Mouse (Mus musculus) embryonic fibroblast, embryonic 13.5 days (primary cell): ENCODE results near the gene Kctd6.

Experiments used
- CTCF ChIP-seq: IDR thresholded peaks from 2 replicates; pipeline ENCODE4 v1.5.1; 2011; ENCODE audit warnings: mild to moderate bottlenecking, control low read depth, low read length, moderate library complexity, borderline replicate concordance; ENCODE audit not compliant: insufficient read depth
- POLR2A ChIP-seq: IDR thresholded peaks from 2 replicates; pipeline ENCODE4 v1.6.1; 2011; ENCODE audit warnings: low read depth, mild to moderate bottlenecking, control low read depth, low read length, moderate library complexity

DNA sequence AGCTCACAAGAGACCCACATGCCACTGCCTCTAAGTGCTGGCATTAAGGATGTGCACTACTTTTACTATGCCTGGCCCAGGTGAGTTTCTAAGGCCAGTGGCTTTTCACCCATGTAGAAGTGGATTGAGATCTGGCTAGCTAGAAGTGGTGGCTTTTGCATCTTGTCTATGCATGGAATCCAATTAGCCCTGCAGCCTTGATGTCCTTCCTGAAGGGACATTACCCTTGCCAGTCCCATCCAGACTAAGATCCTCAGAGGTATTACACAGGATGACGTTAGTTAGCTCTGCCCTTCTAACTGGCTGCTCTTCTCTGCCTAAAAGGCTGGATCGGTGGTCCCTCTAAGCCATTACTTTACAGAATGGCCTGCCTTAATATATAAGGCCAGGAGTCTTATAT lies 944 bp upstream of the Kctd6 start:
- TF ChIP-seq CTCF, result no peak
- no peak for TF ChIP-seq POLR2A
